Comparison of ENCODE assay signal across 8 mouse cellular contexts in the genomic region with DNA sequence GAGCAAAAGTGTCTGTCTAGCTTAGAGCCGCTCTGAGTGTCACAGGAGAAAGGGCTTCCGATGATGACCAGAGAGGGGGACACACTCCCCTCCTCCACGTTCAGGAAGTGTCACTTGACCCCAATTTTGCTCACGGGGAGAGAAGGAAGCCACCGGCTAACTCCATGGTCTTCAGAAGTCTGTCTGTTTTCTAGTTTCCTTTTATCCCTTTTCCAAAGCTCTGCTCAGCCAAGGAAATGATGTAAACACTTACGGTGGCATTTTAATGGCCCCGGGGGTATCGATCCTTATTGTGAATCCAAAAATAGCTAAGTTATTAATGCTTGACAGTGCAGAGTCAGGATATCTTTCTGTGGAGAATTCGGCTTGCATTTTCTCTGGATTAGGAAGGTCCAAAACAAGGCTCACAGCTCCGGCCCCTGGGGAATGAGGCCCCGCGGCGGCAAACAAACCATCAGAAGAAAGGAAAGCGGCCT. TPM values are rescaled to one million over a fixed set of nuclear protein-coding genes. Genes with fewer than 3 reads are reported as not detected.
DNase-seq lines count a peak whose midpoint lies in the region; ATAC-seq lines count a peak whose summit lies in the region.

No protein-coding gene starts in this region.

- peaks cover 80% of the 10 kb centered on the region for H3K27me3 ChIP-seq in kidney, embryonic 15.5 days
- H3K27me3 ChIP-seq in embryonic facial prominence, embryonic 11.5 days (ENCODE audit: control insufficient read depth, insufficient read depth, low read length): peaks cover 5% of the 10 kb centered on the region; the same call in 1 of the 2 replicates
- H3K27me3 ChIP-seq in intestine, embryonic 14.5 days (replicated peaks; ENCODE audit: control insufficient read depth, insufficient read depth, low read length): peaks cover 21% of the 10 kb centered on the region; the same call in 1 of the 2 replicates
- peaks cover 7% of the 10 kb centered on the region; the same call in 1 of the 2 replicates for H3K27me3 ChIP-seq in midbrain, embryonic 14.5 days (ENCODE audit: control insufficient read depth, insufficient read depth, low read length)

- no peak for DNase-seq in kidney, postnatal 36 days
- no peak for DNase-seq in embryonic facial prominence, embryonic 11.5 days (ENCODE audit: low spot score)
- DNase-seq in intestine, embryonic 14.5 days (ENCODE audit: low spot score): no peak
- no peak for DNase-seq in midbrain, embryonic 14.5 days
- no peak for DNase-seq in embryo, embryonic 11 days
- no peak for DNase-seq in frontal cortex, postnatal 36 days (ENCODE audit: low spot score in 2 of 2)
- no peak for DNase-seq in ovary, postnatal 14 days (ENCODE audit: low spot score)

- H3K4me2 ChIP-seq in kidney, embryonic 15.5 days: peak overlapping the region; percentile 57
- H3K4me2 ChIP-seq in embryonic facial prominence, embryonic 11.5 days (ENCODE audit: low read depth, low read length): 0 out of 2 replicates have a peak overlapping the region, but pooled peaks have one; percentile 0
- H3K4me2 ChIP-seq in intestine, embryonic 14.5 days (ENCODE audit: low read length): peak overlapping the region; percentile 53
- H3K4me2 ChIP-seq in midbrain, embryonic 14.5 days (ENCODE audit: low read length): peak overlapping the region; percentile 19

- H3K9me3 ChIP-seq in kidney, embryonic 15.5 days (replicated peaks): no peaks in the 10 kb centered on the region
- H3K9me3 ChIP-seq in embryonic facial prominence, embryonic 11.5 days (replicated peaks; ENCODE audit: control insufficient read depth, low read length): no peaks in the 10 kb centered on the region
- no peaks in the 10 kb centered on the region for H3K9me3 ChIP-seq in intestine, embryonic 14.5 days (ENCODE audit: control insufficient read depth, low read length)
- H3K9me3 ChIP-seq in midbrain, embryonic 14.5 days (ENCODE audit: control insufficient read depth, low read length): no peaks in the 10 kb centered on the region

- ATAC-seq in kidney, embryonic 15.5 days (replicated peaks; ENCODE audit: low FRiP score): no peak
- no peak for ATAC-seq in embryonic facial prominence, embryonic 11.5 days (replicated peaks; ENCODE audit: insufficient number of reproducible peaks, low FRiP score, low TSS enrichment, low read depth)
- no peak for ATAC-seq in intestine, embryonic 14.5 days (replicated peaks; ENCODE audit: low FRiP score, low TSS enrichment, low read depth)
- no peak for ATAC-seq in midbrain, embryonic 14.5 days (ENCODE audit: low FRiP score, low TSS enrichment)

- no peaks in the 10 kb centered on the region for H3K36me3 ChIP-seq in kidney, embryonic 15.5 days
- H3K36me3 ChIP-seq in embryonic facial prominence, embryonic 11.5 days (replicated peaks; ENCODE audit: control insufficient read depth, insufficient read depth, low read depth, low read length): no peaks in the 10 kb centered on the region
- no peaks in the 10 kb centered on the region for H3K36me3 ChIP-seq in intestine, embryonic 14.5 days (ENCODE audit: control insufficient read depth, insufficient read depth, low read length)
- no peaks in the 10 kb centered on the region for H3K36me3 ChIP-seq in midbrain, embryonic 14.5 days (ENCODE audit: control insufficient read depth, insufficient read depth, low read length)

- peak overlapping the region; percentile 33 for H3K4me3 ChIP-seq in kidney, embryonic 15.5 days (replicated peaks)
- H3K4me3 ChIP-seq in embryonic facial prominence, embryonic 11.5 days (ENCODE audit: low read depth, low read length): no peak overlapping the region
- H3K4me3 ChIP-seq in intestine, embryonic 14.5 days (ENCODE audit: low read depth, low read length): peak overlapping the region; percentile 33
- no peak overlapping the region for H3K4me3 ChIP-seq in midbrain, embryonic 14.5 days (replicated peaks; ENCODE audit: low read depth, low read length)

- 11% methylated on average over 14 of the region's 14 CpGs for WGBS in kidney, embryonic 15.5 days
- WGBS in embryonic facial prominence, embryonic 11.5 days: 7% methylated on average over 14 of the region's 14 CpGs
- 11% methylated on average over 14 of the region's 14 CpGs for WGBS in intestine, embryonic 14.5 days
- WGBS in midbrain, embryonic 14.5 days: 10% methylated on average over 14 of the region's 14 CpGs

- no peak overlapping the region for H3K9ac ChIP-seq in kidney, embryonic 15.5 days
- H3K9ac ChIP-seq in embryonic facial prominence, embryonic 11.5 days (replicated peaks; ENCODE audit: low read length): no peak overlapping the region
- H3K9ac ChIP-seq in intestine, embryonic 14.5 days (ENCODE audit: low read length): no peak overlapping the region
- peak overlapping the region; percentile 20; the same call in 1 of the 2 replicates for H3K9ac ChIP-seq in midbrain, embryonic 14.5 days (replicated peaks; ENCODE audit: low read length)

- H3K27ac ChIP-seq in kidney, embryonic 15.5 days: no peak overlapping the region
- H3K27ac ChIP-seq in embryonic facial prominence, embryonic 11.5 days (replicated peaks; ENCODE audit: low read depth, low read length): no peak overlapping the region
- H3K27ac ChIP-seq in intestine, embryonic 14.5 days (ENCODE audit: low read depth): no peak overlapping the region
- H3K27ac ChIP-seq in midbrain, embryonic 14.5 days (replicated peaks; ENCODE audit: low read depth, low read length): peak overlapping the region; percentile 85

- H3K4me1 ChIP-seq in kidney, embryonic 15.5 days: peaks cover 37% of the 10 kb centered on the region
- peaks cover 4% of the 10 kb centered on the region for H3K4me1 ChIP-seq in embryonic facial prominence, embryonic 11.5 days (ENCODE audit: control insufficient read depth, insufficient read depth, low read length)
- H3K4me1 ChIP-seq in intestine, embryonic 14.5 days (replicated peaks; ENCODE audit: control insufficient read depth, insufficient read depth, low read length): peaks cover 19% of the 10 kb centered on the region; the same call in 1 of the 2 replicates
- H3K4me1 ChIP-seq in midbrain, embryonic 14.5 days (ENCODE audit: control insufficient read depth, insufficient read depth, low read length): peaks cover 47% of the 10 kb centered on the region

RNA-seq across cellular contexts. Expression of a gene that starts 54.3 kb away (rescaled TPM):
- polyA plus RNA-seq in kidney, embryonic 15.5 days (2015; fragmentation: Nextera tagmentation; extraction: Ambion mirVana): 10.0 and 10.5 TPM in 2 replicates
- 15.4 and 16.7 TPM in 2 replicates for polyA plus RNA-seq in embryonic facial prominence, embryonic 11.5 days (2014; fragmentation: Nextera tagmentation; extraction: Ambion mirVana)
- polyA plus RNA-seq in intestine, embryonic 14.5 days (2014; fragmentation: Nextera tagmentation; extraction: Ambion mirVana): 12.6 and 13.8 TPM in 2 replicates
- polyA plus RNA-seq in midbrain, embryonic 14.5 days (2014; fragmentation: Nextera tagmentation; extraction: Ambion mirVana): 34.0 and 35.1 TPM in 2 replicates

Comparison
In these comparisons a context has a peak if more than half of its experiments do, and no peak if none do; other contexts are left out.
1. H3K4me2 ChIP-seq: peak in every context shown above with its lines; median percentile 57 in kidney, embryonic 15.5 days; 53 in intestine, embryonic 14.5 days; 19 in midbrain, embryonic 14.5 days; 0 in embryonic facial prominence, embryonic 11.5 days.
2. H3K4me3 ChIP-seq: peak in kidney, embryonic 15.5 days (single experiment) and intestine, embryonic 14.5 days (single experiment); none in embryonic facial prominence, embryonic 11.5 days (single experiment) and midbrain, embryonic 14.5 days (single experiment).